Mouse (Mus musculus): Measurements from ENCODE around the gene Frmd4a.

GRCm38 (mm10) chr2:4570186-4570861, 552.8 kb downstream of the Frmd4a start:
- TF ChIP-seq POLR2A (IDR thresholded peaks at IDR 0.05; ENCODE audit: borderline replicate concordance, extremely low read depth, low read depth, low read length) (no peak), CTCF (IDR thresholded peaks at IDR 0.05; ENCODE audit: insufficient read depth, low read length) (no peak)
